Mouse (Mus musculus): Measurements from ENCODE around the gene Tango2. TPM values are rescaled to one million over a fixed set of nuclear protein-coding genes. Genes with fewer than 3 reads are reported as not detected.
A peak's percentile ranks its signal among the peaks of the same experiment; 100 is the strongest.
"Not testable (repeated sequence)": the region's sequence is repeated elsewhere in the genome, so short reads cannot be mapped to it uniquely, and the experiment has no call there.

The Tango2 gene
- polyA plus RNA-seq, 1 experiment from 2014 or later = 39.1 TPM

DNA sequence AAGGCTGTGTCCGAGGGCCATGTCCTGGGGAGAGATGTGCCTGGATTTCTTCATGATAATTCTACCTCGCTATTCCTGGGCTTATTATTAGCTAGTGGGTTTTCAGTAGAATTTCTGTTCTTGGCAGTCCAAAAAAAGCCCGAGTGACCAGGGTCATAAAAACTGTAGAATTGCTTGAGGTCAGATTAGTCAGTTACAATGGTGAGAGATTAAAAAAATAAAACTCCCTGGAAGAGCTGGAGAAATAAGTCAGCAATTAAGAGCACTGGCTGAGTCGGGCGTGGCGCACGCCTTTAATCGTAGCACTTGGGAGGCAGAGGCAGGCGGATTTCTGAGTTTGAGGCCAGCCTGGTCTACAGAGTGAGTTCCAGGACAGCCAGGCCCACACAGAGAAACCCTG is 20.0 kb downstream of the Tango2 start:
- DNase-seq (ENCODE audit: low spot score) (no peak), ATAC-seq (replicated peaks; ENCODE audit: low FRiP score) (no peak)
- WGBS = 94% methylated on average over 9 of the region's 9 CpGs
- Histone ChIP-seq H3K27ac (ENCODE audit: low read depth, low read length) (no peak overlapping the region), H3K36me3 (ENCODE audit: control insufficient read depth, insufficient read depth, low read length) (no peaks in the 10 kb centered on the region), H3K4me2 (ENCODE audit: low read depth, low read length, severe bottlenecking) (no peak overlapping the region), H3K9me3 (ENCODE audit: control insufficient read depth, low read length) (no peaks in the 10 kb centered on the region), H3K4me1 (replicated peaks; ENCODE audit: control insufficient read depth, insufficient read depth, low read length) (no peaks in the 10 kb centered on the region), H3K27me3 (ENCODE audit: control insufficient read depth, insufficient read depth, low read length) (no peaks in the 10 kb centered on the region), H3K4me3 (ENCODE audit: low read depth, low read length) (no peak overlapping the region), H3K9ac (ENCODE audit: low read length) (no peak overlapping the region)

DNA sequence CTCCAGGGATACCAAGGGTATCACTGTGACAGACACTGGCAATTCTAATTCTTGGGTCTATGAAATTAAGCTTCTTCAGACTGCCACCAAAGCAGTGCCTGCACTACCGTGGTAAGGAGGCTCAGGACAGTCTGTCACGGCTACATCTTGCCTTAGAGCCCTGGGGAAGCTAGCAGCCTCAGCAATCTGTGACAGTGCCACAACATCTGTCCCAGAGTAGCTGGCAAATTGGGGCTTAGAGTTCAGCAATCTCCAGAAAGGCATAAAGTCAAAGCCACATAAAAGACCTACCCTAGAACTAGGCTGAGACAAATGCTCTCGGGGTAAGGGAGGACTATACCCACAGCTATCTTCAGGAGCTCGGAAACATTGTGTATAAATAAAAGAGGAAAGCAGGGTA is 22.2 kb downstream of the Tango2 start:
- Histone ChIP-seq H3K27me3 (ENCODE audit: control insufficient read depth, insufficient read depth, low read length) (no peaks in the 10 kb centered on the region), H3K36me3 (ENCODE audit: control insufficient read depth, insufficient read depth, low read length) (no peaks in the 10 kb centered on the region), H3K9ac (ENCODE audit: low read length) (no peak overlapping the region), H3K4me2 (ENCODE audit: low read depth, low read length, severe bottlenecking) (no peak overlapping the region), H3K27ac (ENCODE audit: low read depth, low read length) (no peak overlapping the region), H3K4me3 (ENCODE audit: low read depth, low read length) (no peak overlapping the region), H3K9me3 (ENCODE audit: control insufficient read depth, low read length) (no peaks in the 10 kb centered on the region), H3K4me1 (replicated peaks; ENCODE audit: control insufficient read depth, insufficient read depth, low read length) (no peaks in the 10 kb centered on the region)
- DNase-seq (ENCODE audit: low spot score) (no peak), ATAC-seq (replicated peaks; ENCODE audit: low FRiP score) (no peak)
- 89% methylated on average over 4 of the region's 4 CpGs for WGBS

DNA sequence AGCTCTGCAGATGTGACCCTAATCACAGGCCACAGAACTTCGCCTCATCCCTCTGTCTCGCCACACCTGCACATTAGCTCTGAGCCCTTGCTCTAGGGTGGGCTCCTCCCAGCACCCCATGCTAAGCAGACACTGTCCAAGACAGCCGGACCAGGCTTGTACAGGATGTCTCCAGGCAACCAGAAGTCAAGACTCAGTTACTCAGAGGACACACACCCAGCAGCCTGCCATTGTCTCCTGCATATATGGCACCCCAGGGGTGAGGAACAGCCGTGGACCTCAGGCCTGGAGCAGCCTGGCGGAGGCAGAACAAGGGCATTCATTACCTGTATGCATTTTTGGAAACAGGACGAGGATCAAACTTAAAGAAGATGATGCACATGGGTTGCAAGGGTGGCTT is 23.9 kb downstream of the Tango2 start:
- ATAC-seq (replicated peaks; ENCODE audit: low FRiP score) (no peak), DNase-seq (ENCODE audit: low spot score) (no peak)
- Histone ChIP-seq H3K27me3 (ENCODE audit: control insufficient read depth, insufficient read depth, low read length) (no peaks in the 10 kb centered on the region), H3K36me3 (ENCODE audit: control insufficient read depth, insufficient read depth, low read length) (no peaks in the 10 kb centered on the region), H3K9ac (ENCODE audit: low read length) (no peak overlapping the region), H3K4me3 (ENCODE audit: low read depth, low read length) (no peak overlapping the region), H3K27ac (ENCODE audit: low read depth, low read length) (no peak overlapping the region), H3K9me3 (ENCODE audit: control insufficient read depth, low read length) (no peaks in the 10 kb centered on the region), H3K4me2 (ENCODE audit: low read depth, low read length, severe bottlenecking) (no peak overlapping the region), H3K4me1 (replicated peaks; ENCODE audit: control insufficient read depth, insufficient read depth, low read length) (no peaks in the 10 kb centered on the region)
- 86% methylated on average over 6 of the region's 6 CpGs for WGBS

DNA sequence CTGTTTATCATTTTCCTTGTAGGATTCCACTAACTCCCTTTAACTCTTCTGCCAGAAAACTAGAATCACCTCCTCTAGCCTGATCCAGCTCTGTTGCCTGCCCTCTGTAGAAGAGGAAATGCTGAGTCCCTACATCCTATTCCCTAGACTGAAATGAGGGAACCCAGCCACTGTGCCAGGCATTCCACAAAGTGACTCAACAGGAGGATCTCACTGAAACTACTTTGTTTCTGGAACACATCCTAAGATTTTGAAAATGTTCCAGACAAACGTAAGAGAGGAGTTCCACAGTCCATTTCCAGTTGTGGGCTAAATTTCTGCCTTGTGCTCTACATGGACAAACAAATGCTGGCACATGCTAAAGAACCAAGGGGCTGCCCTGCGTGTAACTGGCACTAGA is 24.4 kb downstream of the Tango2 start:
- no peak overlapping the region for H3K4me2 ChIP-seq (ENCODE audit: low read depth, low read length, severe bottlenecking)
- H3K4me3 ChIP-seq (ENCODE audit: low read depth, low read length) = no peak overlapping the region
- no peaks in the 10 kb centered on the region for H3K36me3 ChIP-seq (ENCODE audit: control insufficient read depth, insufficient read depth, low read length)
- no peak overlapping the region for H3K27ac ChIP-seq (ENCODE audit: low read depth, low read length)
- no peaks in the 10 kb centered on the region for H3K9me3 ChIP-seq (ENCODE audit: control insufficient read depth, low read length)
- DNase-seq (ENCODE audit: low spot score) (no peak), ATAC-seq (replicated peaks; ENCODE audit: low FRiP score) (no peak)
- WGBS = 86% methylated on average over 2 of the region's 2 CpGs
- no peak overlapping the region for H3K9ac ChIP-seq (ENCODE audit: low read length)
- no peaks in the 10 kb centered on the region for H3K27me3 ChIP-seq (ENCODE audit: control insufficient read depth, insufficient read depth, low read length)
- H3K4me1 ChIP-seq (replicated peaks; ENCODE audit: control insufficient read depth, insufficient read depth, low read length) = no peaks in the 10 kb centered on the region

DNA sequence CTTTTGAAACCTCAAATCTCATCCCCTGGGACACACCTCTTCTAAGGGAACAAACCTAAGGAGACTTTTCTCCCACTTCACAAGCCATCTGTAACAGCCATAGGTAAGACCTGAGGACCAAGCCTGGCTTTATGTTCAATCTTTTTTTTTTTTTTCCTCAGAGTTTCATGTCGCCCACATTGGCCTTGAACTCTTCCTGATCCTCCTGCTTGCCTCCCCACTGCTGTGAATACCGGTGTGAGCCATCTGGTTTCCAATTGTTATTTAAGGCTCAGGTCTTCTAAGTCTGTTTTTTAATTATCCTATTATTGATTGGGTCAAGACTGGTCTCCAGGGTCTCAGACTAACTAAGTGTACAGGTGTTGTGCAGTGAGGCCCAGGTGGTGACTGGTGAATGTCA is 26.5 kb downstream of the Tango2 start:
- no peaks in the 10 kb centered on the region for H3K9me3 ChIP-seq (ENCODE audit: control insufficient read depth, low read length)
- no peaks in the 10 kb centered on the region for H3K36me3 ChIP-seq (ENCODE audit: control insufficient read depth, insufficient read depth, low read length)
- H3K4me2 ChIP-seq (ENCODE audit: low read depth, low read length, severe bottlenecking) = no peak overlapping the region
- no peak overlapping the region for H3K9ac ChIP-seq (ENCODE audit: low read length)
- 80% methylated on average over 2 of the region's 2 CpGs for WGBS
- ATAC-seq (replicated peaks; ENCODE audit: low FRiP score) = no peak
- H3K27ac ChIP-seq (ENCODE audit: low read depth, low read length) = no peak overlapping the region
- no peaks in the 10 kb centered on the region for H3K27me3 ChIP-seq (ENCODE audit: control insufficient read depth, insufficient read depth, low read length)
- no peaks in the 10 kb centered on the region for H3K4me1 ChIP-seq (replicated peaks; ENCODE audit: control insufficient read depth, insufficient read depth, low read length)
- H3K4me3 ChIP-seq (ENCODE audit: low read depth, low read length) = no peak overlapping the region
- no peak for DNase-seq (ENCODE audit: low spot score)

DNA sequence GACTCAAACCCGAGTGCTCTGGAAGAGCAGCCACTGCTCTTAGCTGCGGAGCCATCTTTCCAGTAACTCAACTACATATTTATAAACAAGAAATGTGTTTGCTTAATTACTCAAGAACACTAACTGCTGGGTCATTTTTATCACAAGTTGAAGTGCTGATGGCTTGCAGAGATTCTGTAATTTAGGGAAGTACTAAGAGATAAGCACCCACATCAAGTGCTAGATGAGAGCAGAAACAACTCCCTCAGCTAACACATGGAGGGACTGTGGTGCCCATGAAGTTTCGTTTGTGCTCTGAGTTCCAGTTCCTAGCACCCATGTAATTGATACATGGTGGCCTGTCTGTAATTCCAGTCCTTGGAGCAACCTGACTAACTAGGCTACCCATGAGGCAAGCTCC is 28.9 kb downstream of the Tango2 start:
- no peaks in the 10 kb centered on the region for H3K4me1 ChIP-seq (replicated peaks; ENCODE audit: control insufficient read depth, insufficient read depth, low read length)
- no peaks in the 10 kb centered on the region for H3K36me3 ChIP-seq (ENCODE audit: control insufficient read depth, insufficient read depth, low read length)
- no peak overlapping the region for H3K4me3 ChIP-seq (ENCODE audit: low read depth, low read length)
- H3K27me3 ChIP-seq (ENCODE audit: control insufficient read depth, insufficient read depth, low read length) = no peaks in the 10 kb centered on the region
- H3K4me2 ChIP-seq (ENCODE audit: low read depth, low read length, severe bottlenecking) = no peak overlapping the region
- DNase-seq (ENCODE audit: low spot score) (no peak), ATAC-seq (replicated peaks; ENCODE audit: low FRiP score) (no peak)
- 75% methylated on average over 3 of the region's 3 CpGs for WGBS
- H3K27ac ChIP-seq (ENCODE audit: low read depth, low read length) = no peak overlapping the region
- no peaks in the 10 kb centered on the region for H3K9me3 ChIP-seq (ENCODE audit: control insufficient read depth, low read length)
- H3K9ac ChIP-seq (ENCODE audit: low read length) = no peak overlapping the region

DNA sequence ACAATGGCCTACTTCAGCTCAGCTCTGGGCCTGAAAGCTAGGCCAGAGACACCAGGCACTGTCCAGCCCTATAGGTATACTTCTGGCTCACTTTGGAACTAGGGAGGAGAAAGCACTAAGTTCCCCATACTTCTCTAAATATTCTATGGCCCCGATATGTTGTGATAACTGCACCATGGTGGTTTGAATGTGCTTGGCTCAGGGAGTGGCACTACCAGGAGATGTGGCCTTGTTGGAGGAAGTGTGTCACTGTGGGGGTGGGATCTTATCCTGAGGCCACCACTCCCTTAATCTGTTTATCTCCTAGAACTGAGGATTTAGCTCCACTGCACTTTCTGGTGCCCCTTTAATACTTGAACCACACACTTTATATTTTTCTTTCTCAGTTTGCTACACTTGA is 39.7 kb downstream of the Tango2 start:
- ATAC-seq (replicated peaks; ENCODE audit: low FRiP score) = no peak
- WGBS = 100% methylated on average over 1 of the region's 1 CpGs
- Histone ChIP-seq H3K4me1 (replicated peaks; ENCODE audit: control insufficient read depth, insufficient read depth, low read length) (no peaks in the 10 kb centered on the region), H3K27ac (ENCODE audit: low read depth, low read length) (no peak overlapping the region), H3K27me3 (ENCODE audit: control insufficient read depth, insufficient read depth, low read length) (no peaks in the 10 kb centered on the region), H3K4me3 (ENCODE audit: low read depth, low read length) (no peak overlapping the region), H3K9ac (ENCODE audit: low read length) (no peak overlapping the region), H3K4me2 (ENCODE audit: low read depth, low read length, severe bottlenecking) (no peak overlapping the region), H3K36me3 (ENCODE audit: control insufficient read depth, insufficient read depth, low read length) (no peaks in the 10 kb centered on the region), H3K9me3 (ENCODE audit: control insufficient read depth, low read length) (no peaks in the 10 kb centered on the region)
- no peak for DNase-seq (ENCODE audit: low spot score)

DNA sequence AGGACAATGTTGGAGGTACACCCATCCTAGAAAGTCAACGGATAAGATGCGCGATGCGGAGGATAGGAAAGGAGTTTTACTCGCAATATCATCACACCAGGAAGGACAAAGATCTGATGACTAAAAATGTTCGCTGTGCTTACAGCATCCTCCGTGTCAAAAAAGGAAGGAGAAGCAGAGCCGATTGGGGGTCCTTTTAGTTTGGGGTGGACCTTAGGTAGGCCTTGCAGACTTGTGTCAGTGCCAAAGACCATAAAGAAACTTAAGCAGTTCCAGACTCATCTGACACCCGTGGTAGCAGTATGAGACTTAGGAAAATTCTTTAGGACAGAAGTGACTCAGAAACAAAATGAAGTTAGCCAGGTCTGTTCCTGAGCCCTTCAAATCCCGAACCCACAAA is 58.3 kb downstream of the Tango2 start:
- ATAC-seq (replicated peaks; ENCODE audit: low FRiP score) = peak; percentile 8; the same call in 1 of the 2 replicates
- H3K27ac ChIP-seq (ENCODE audit: low read depth, low read length); H3K36me3 ChIP-seq (ENCODE audit: control insufficient read depth, insufficient read depth, low read length); H3K27me3 ChIP-seq (ENCODE audit: control insufficient read depth, insufficient read depth, low read length); H3K9me3 ChIP-seq (ENCODE audit: control insufficient read depth, low read length); DNase-seq (ENCODE audit: low spot score): not testable (repeated sequence)
- 6% methylated on average over 8 of the region's 10 CpGs for WGBS
- Histone ChIP-seq H3K4me1 (replicated peaks; ENCODE audit: control insufficient read depth, insufficient read depth, low read length) (peaks cover 16% of the 10 kb centered on the region), H3K9ac (ENCODE audit: low read length) (peak overlapping the region; percentile 98; the same call in 1 of the 2 replicates), H3K4me2 (ENCODE audit: low read depth, low read length, severe bottlenecking) (peak overlapping the region; percentile 34; the same call in 1 of the 2 replicates), H3K4me3 (ENCODE audit: low read depth, low read length) (peak overlapping the region; percentile 91)

DNA sequence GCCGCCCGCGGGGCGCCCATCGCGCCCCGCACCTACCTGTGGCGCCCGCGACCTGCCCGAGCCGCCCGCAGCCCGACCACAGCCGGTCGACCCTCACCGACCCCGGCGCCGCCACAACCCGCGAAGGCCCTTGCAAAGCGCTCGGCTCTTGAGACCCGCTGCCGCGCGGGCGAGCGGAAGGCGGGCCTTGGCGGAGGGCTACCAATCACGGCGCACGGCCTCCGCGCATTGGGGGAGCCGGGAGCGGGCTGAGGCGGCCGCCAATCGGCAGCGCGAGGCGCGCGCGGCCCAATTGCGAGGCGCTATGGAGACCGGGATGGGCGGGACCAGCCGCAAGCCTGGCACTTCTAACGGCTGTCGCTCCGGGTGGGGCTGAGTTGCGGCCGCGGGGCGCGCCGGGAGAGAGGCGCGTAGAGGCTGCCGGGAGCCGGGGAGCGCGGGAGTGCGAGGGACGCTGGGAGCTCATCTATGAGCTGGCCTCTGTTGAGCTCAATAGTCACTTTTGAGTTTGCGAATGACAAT is 58.8 kb downstream of the Tango2 start, which contains the start of gene Dgcr8:
Gene Dgcr8 (minus strand): TSS at position 180 of the 522 bp plus-strand sequence.
- Histone ChIP-seq H3K4me3 (ENCODE audit: low read depth, low read length) (peak within 1 kb of the TSS; percentile 91), H3K9me3 (ENCODE audit: control insufficient read depth, low read length) (no peaks in the 10 kb centered on the region), H3K9ac (ENCODE audit: low read length) (peak within 1 kb of the TSS; percentile 98), H3K27me3 (ENCODE audit: control insufficient read depth, insufficient read depth, low read length) (no peaks in the 10 kb centered on the region), H3K36me3 (ENCODE audit: control insufficient read depth, insufficient read depth, low read length) (peaks cover 4% of the 10 kb centered on the region; the same call in 1 of the 2 replicates), H3K4me1 (replicated peaks; ENCODE audit: control insufficient read depth, insufficient read depth, low read length) (peaks cover 16% of the 10 kb centered on the region), H3K27ac (ENCODE audit: low read depth, low read length) (peak within 1 kb of the TSS; percentile 82), H3K4me2 (ENCODE audit: low read depth, low read length, severe bottlenecking) (peak within 1 kb of the TSS; percentile 87)
- DNase-seq (ENCODE audit: low spot score) = peak; percentile 99
- peak; percentile 99 for ATAC-seq (replicated peaks; ENCODE audit: low FRiP score)
- under 1% methylated on average over 64 of the region's 71 CpGs for WGBS

Data from forebrain, embryonic 11.5 days (tissue).